8 mouse cellular contexts compared by ENCODE assay signal in the genomic region with DNA sequence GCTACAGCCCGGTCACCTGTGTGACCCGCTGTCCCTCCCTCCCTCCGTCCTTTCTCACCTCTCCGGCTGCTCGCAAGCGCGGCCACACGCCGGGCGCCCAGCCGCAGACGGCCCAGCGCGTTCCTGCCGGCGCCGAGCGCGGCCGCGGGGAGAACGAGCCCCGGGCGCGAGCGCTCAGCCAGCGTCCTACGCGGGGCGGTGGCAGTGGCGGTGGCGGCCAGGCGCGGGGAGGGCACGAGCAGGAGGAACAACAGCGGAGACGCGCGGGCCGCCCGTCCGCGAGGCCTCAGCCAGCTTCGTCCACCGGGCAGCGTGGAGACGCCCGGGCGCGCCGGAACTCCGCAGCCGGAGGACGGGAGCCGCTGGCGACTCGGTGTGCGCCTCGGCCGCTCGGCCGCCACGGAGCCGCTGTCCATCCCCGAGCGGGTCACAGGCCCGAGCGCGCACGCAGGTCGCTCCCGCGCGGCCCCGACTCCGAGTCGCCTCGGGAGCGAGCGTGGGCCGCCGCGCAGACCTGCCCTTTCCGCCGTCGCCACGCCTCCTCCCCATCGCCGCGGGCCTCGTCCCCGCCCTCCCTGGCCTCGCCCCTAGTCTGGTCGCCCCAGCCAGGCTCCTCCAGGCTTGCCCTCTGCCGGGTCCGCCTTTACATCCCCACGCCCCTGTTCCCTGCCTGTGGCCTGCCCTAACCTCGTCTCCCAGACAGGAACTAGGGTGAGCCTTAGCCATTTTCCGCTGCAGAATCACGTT. TPM values are rescaled to one million over a fixed set of nuclear protein-coding genes. Genes with fewer than 3 reads are reported as not detected.
DNase-seq lines count a peak whose midpoint lies in the region; ATAC-seq lines count a peak whose summit lies in the region.

A gene (minus strand): TSS at position 481 of the 747 bp plus-strand sequence.

- peak within 1 kb of the TSS; percentile 95 for H3K4me2 ChIP-seq in hindbrain, embryonic 14.5 days (replicated peaks)

- H3K9me3 ChIP-seq in hindbrain, embryonic 14.5 days (ENCODE audit: control insufficient read depth, low read length): no peaks in the 10 kb centered on the region

- under 1% methylated on average over 77 of the region's 100 CpGs for WGBS in hindbrain, embryonic 14.5 days

- peak; percentile 92 for ATAC-seq in hindbrain, embryonic 14.5 days (ENCODE audit: low FRiP score)

- H3K36me3 ChIP-seq in hindbrain, embryonic 14.5 days (replicated peaks; ENCODE audit: control insufficient read depth, insufficient read depth): no peaks in the 10 kb centered on the region; the same call in 1 of the 2 replicates

- peak within 1 kb of the TSS; percentile 80 for H3K9ac ChIP-seq in hindbrain, embryonic 14.5 days

- peak within 1 kb of the TSS; percentile 86 for H3K4me3 ChIP-seq in hindbrain, embryonic 14.5 days (replicated peaks; ENCODE audit: low read length)

- H3K27me3 ChIP-seq in hindbrain, embryonic 14.5 days (ENCODE audit: control insufficient read depth, insufficient read depth, low read length): no peaks in the 10 kb centered on the region

- peaks cover 8% of the 10 kb centered on the region for H3K4me1 ChIP-seq in hindbrain, embryonic 14.5 days (replicated peaks; ENCODE audit: control insufficient read depth, insufficient read depth, low read length)

- H3K27ac ChIP-seq in hindbrain, embryonic 14.5 days: peak within 1 kb of the TSS; percentile 85

- peak; percentile 82 for DNase-seq in WW6 (ENCODE audit: low read depth, low spot score)
- peak; percentile 89 to 91 for DNase-seq in cerebellum, postnatal 36 days
- DNase-seq in frontal cortex, postnatal 36 days (ENCODE audit: low spot score in 2 of 2): peak; percentile 87 to 88
- DNase-seq in hindbrain, embryonic 14.5 days (ENCODE audit: low spot score): peak; percentile 82
- peak; percentile 79 for DNase-seq in left cerebral cortex, adult 11 months (ENCODE audit: low spot score)
- peak; percentile 96 for DNase-seq in lung, postnatal 36 days
- peak; percentile 92 for DNase-seq in retina, embryonic 14.5 days (ENCODE audit: low spot score)
- peak; percentile 92 for DNase-seq in thymus, postnatal 4 days

RNA-seq across cellular contexts. Expression of the gene that starts here (rescaled TPM):
- 8.6 and 9.5 TPM in 2 replicates for polyA plus RNA-seq in hindbrain, embryonic 14.5 days (2014; fragmentation: Nextera tagmentation; extraction: Ambion mirVana)

Comparison
In these comparisons a context has a peak if more than half of its experiments do, and no peak if none do; other contexts are left out.
1. Peak in every context shown above with its lines: DNase-seq, ATAC-seq, H3K4me3 ChIP-seq and H3K27ac ChIP-seq.